Mouse (Mus musculus): ENCODE results near the gene Olfr796. TPM values are rescaled to one million over a fixed set of nuclear protein-coding genes. Genes with fewer than 3 reads are reported as not detected.

Olfr796 gene
- total RNA-seq (2017), result not detected in 2 replicates

- no peak for ATAC-seq (ENCODE audit: extremely low read depth, insufficient number of reproducible peaks, low FRiP score, poor library complexity, severe bottlenecking)
Observed at GRCm38 (mm10) chr10:129612470-129612869, at the start of gene Olfr796. Olfr796 (minus strand) TSS chr10:129612570.

GRCm38 (mm10) chr10:129657394-129657793, 45.0 kb upstream of the Olfr796 start, which contains the start of gene Olfr800:
Olfr800 (plus strand) TSS chr10:129657694.
- ATAC-seq (ENCODE audit: extremely low read depth, insufficient number of reproducible peaks, low FRiP score, poor library complexity, severe bottlenecking), result no peak

GRCm38 (mm10) chr10:129651763-129652162, 39.4 kb upstream of the Olfr796 start:
- no peak for ATAC-seq (ENCODE audit: extremely low read depth, insufficient number of reproducible peaks, low FRiP score, poor library complexity, severe bottlenecking)

- no peak for ATAC-seq (ENCODE audit: extremely low read depth, insufficient number of reproducible peaks, low FRiP score, poor library complexity, severe bottlenecking)
Observed at GRCm38 (mm10) chr10:129637184-129637583, 24.8 kb upstream of the Olfr796 start, which contains the start of gene Olfr799. Olfr799 (plus strand) TSS chr10:129637484.

- ATAC-seq (ENCODE audit: extremely low read depth, insufficient number of reproducible peaks, low FRiP score, poor library complexity, severe bottlenecking), result no peak
Observed at GRCm38 (mm10) chr10:129627834-129628233, 15.5 kb upstream of the Olfr796 start, which contains the start of gene Olfr798. Olfr798 (minus strand) TSS chr10:129627934.

GRCm38 (mm10) chr10:129623251-129623650, 10.9 kb upstream of the Olfr796 start:
- no peak for ATAC-seq (ENCODE audit: extremely low read depth, insufficient number of reproducible peaks, low FRiP score, poor library complexity, severe bottlenecking)

GRCm38 (mm10) chr10:129621724-129622123, 9.4 kb upstream of the Olfr796 start:
- no peak for ATAC-seq (ENCODE audit: extremely low read depth, insufficient number of reproducible peaks, low FRiP score, poor library complexity, severe bottlenecking)

- no peak for ATAC-seq (ENCODE audit: extremely low read depth, insufficient number of reproducible peaks, low FRiP score, poor library complexity, severe bottlenecking)
Observed at GRCm38 (mm10) chr10:129577066-129577465, 35.3 kb downstream of the Olfr796 start.

GRCm38 (mm10) chr10:129567355-129567754, 45.0 kb downstream of the Olfr796 start, which contains the start of gene Olfr794:
Olfr794 (plus strand) TSS chr10:129567655.
- no peak for ATAC-seq (ENCODE audit: extremely low read depth, insufficient number of reproducible peaks, low FRiP score, poor library complexity, severe bottlenecking)

Other genes starting within 250 kb of the Olfr796 start
- not detected in 2 replicates for gene Olfr784, start 228.5 kb downstream of the Olfr796 start, total RNA-seq (2017)
- not detected in 2 replicates for gene Olfr785, start 207.1 kb downstream of the Olfr796 start, total RNA-seq (2017)
- not detected in 2 replicates for gene Olfr786, start 185.3 kb downstream of the Olfr796 start, total RNA-seq (2017)
- gene Olfr787, start 150.7 kb downstream of the Olfr796 start, total RNA-seq (2017), result not detected in 2 replicates
- not detected in 2 replicates for gene Olfr788, start 141.6 kb downstream of the Olfr796 start, total RNA-seq (2017)
- not detected in 2 replicates for gene Olfr789, start 127.8 kb downstream of the Olfr796 start, total RNA-seq (2017)
- not detected in 2 replicates for gene Olfr790, start 114.1 kb downstream of the Olfr796 start, total RNA-seq (2017)
- gene Olfr791, start 90.8 kb downstream of the Olfr796 start, total RNA-seq (2017), result not detected in 2 replicates
- gene Olfr792, start 73.4 kb downstream of the Olfr796 start, total RNA-seq (2017), result not detected in 2 replicates
- gene Olfr794, start 44.9 kb downstream of the Olfr796 start, total RNA-seq (2017), result 0.25 TPM in 1 of 2 replicates, not detected in the other
- not detected in 2 replicates for gene Olfr798, start 15.4 kb upstream of the Olfr796 start, total RNA-seq (2017)
- 0.81 TPM in 1 of 2 replicates, not detected in the other for gene Olfr799, start 24.9 kb upstream of the Olfr796 start, total RNA-seq (2017)
- not detected in 2 replicates for gene Olfr800, start 45.1 kb upstream of the Olfr796 start, total RNA-seq (2017)
- gene Olfr801, start 61.3 kb upstream of the Olfr796 start, total RNA-seq (2017), result 0.12 TPM in 1 of 2 replicates, not detected in the other
- not detected in 2 replicates for gene Olfr802, start 75.6 kb upstream of the Olfr796 start, total RNA-seq (2017)
- gene Olfr803, start 81.7 kb upstream of the Olfr796 start, total RNA-seq (2017), result 0.35 TPM in 1 of 2 replicates, not detected in the other
- gene Olfr804, start 90.6 kb upstream of the Olfr796 start, total RNA-seq (2017), result 0.12 TPM in 1 of 2 replicates, not detected in the other
- not detected in 2 replicates for gene Olfr805, start 116.8 kb upstream of the Olfr796 start, total RNA-seq (2017)
- gene Olfr806, start 129.4 kb upstream of the Olfr796 start, total RNA-seq (2017), result 0.23 TPM in 1 of 2 replicates, not detected in the other
- not detected in 2 replicates for gene Olfr807, start 145.2 kb upstream of the Olfr796 start, total RNA-seq (2017)
- not detected in 2 replicates for gene Olfr808, start 152.9 kb upstream of the Olfr796 start, total RNA-seq (2017)
- 0.35 TPM in 1 of 2 replicates, not detected in the other for gene Olfr809, start 162.1 kb upstream of the Olfr796 start, total RNA-seq (2017)
- not detected in 2 replicates for gene Olfr810, start 182.3 kb upstream of the Olfr796 start, total RNA-seq (2017)
- gene Olfr811, start 191.8 kb upstream of the Olfr796 start, total RNA-seq (2017), result not detected in 2 replicates
- not detected in 2 replicates for gene Olfr812, start 233.5 kb upstream of the Olfr796 start, total RNA-seq (2017)
- not detected in 2 replicates for gene Olfr813, start 242.8 kb upstream of the Olfr796 start, total RNA-seq (2017)